Mouse (Mus musculus): Measurements from ENCODE around the gene Gpr12. TPM values are rescaled to one million over a fixed set of nuclear protein-coding genes. Genes with fewer than 3 reads are reported as not detected.
A peak's percentile ranks its signal among the peaks of the same experiment; 100 is the strongest.
"Not testable (repeated sequence)": the region's sequence is repeated elsewhere in the genome, so short reads cannot be mapped to it uniquely, and the experiment has no call there.

The Gpr12 gene
- polyA plus RNA-seq, 1 experiment, result 1.0 TPM

- no peak overlapping the region for H3K27ac ChIP-seq (ENCODE audit: control insufficient read depth, insufficient read depth, low read depth, low read length, poor library complexity)
- no peaks in the 10 kb centered on the region for H3K4me1 ChIP-seq (ENCODE audit: control insufficient read depth, insufficient read depth, low read length)
- 48% methylated on average over 8 of the region's 8 CpGs for whole genome bisulfite sequencing
- H3K4me3 ChIP-seq (replicated peaks; ENCODE audit: control insufficient read depth, low read depth, low read length), result no peak overlapping the region
- TF ChIP-seq POLR2A (IDR thresholded peaks at IDR 0.05; ENCODE audit: borderline replicate concordance, control insufficient read depth, low read depth, low read length), result no peak
- no peak for TF ChIP-seq CTCF (IDR thresholded peaks at IDR 0.05; ENCODE audit: control insufficient read depth, insufficient read depth, low read length)
Observed at GRCm38 (mm10) chr5:146611009-146611408, 26.0 kb upstream of the Gpr12 start.

- Histone ChIP-seq H3K27ac (ENCODE audit: control insufficient read depth, insufficient read depth, low read depth, low read length, poor library complexity) (no peak overlapping the region), H3K4me3 (replicated peaks; ENCODE audit: control insufficient read depth, low read depth, low read length) (no peak overlapping the region), H3K4me1 (ENCODE audit: control insufficient read depth, insufficient read depth, low read length) (no peaks in the 10 kb centered on the region)
- TF ChIP-seq CTCF (IDR thresholded peaks at IDR 0.05; ENCODE audit: control insufficient read depth, insufficient read depth, low read length), result no peak
- no peak for TF ChIP-seq POLR2A (IDR thresholded peaks at IDR 0.05; ENCODE audit: borderline replicate concordance, control insufficient read depth, low read depth, low read length)
- 66% methylated on average over 10 of the region's 10 CpGs for WGBS
Observed at GRCm38 (mm10) chr5:146609646-146610045, 24.6 kb upstream of the Gpr12 start.

- Histone ChIP-seq H3K27ac (ENCODE audit: control insufficient read depth, insufficient read depth, low read depth, low read length, poor library complexity) (no peak overlapping the region), H3K4me1 (ENCODE audit: control insufficient read depth, insufficient read depth, low read length) (no peaks in the 10 kb centered on the region), H3K4me3 (replicated peaks; ENCODE audit: control insufficient read depth, low read depth, low read length) (no peak overlapping the region)
- TF ChIP-seq CTCF (IDR thresholded peaks at IDR 0.05; ENCODE audit: control insufficient read depth, insufficient read depth, low read length), result no peak
- 58% methylated on average over 5 of the region's 5 CpGs for WGBS
Observed at GRCm38 (mm10) chr5:146607816-146608215, 22.8 kb upstream of the Gpr12 start.

- Histone ChIP-seq H3K4me1 (ENCODE audit: control insufficient read depth, insufficient read depth, low read length) (no peaks in the 10 kb centered on the region), H3K27ac (ENCODE audit: control insufficient read depth, insufficient read depth, low read depth, low read length, poor library complexity) (no peak overlapping the region), H3K4me3 (replicated peaks; ENCODE audit: control insufficient read depth, low read depth, low read length) (no peak overlapping the region)
- TF ChIP-seq POLR2A (IDR thresholded peaks at IDR 0.05; ENCODE audit: borderline replicate concordance, control insufficient read depth, low read depth, low read length) (no peak), CTCF (IDR thresholded peaks at IDR 0.05; ENCODE audit: control insufficient read depth, insufficient read depth, low read length) (no peak)
- WGBS, result 86% methylated on average over 5 of the region's 5 CpGs
Observed at GRCm38 (mm10) chr5:146606895-146607294, 21.9 kb upstream of the Gpr12 start.

- no peak for TF ChIP-seq POLR2A (IDR thresholded peaks at IDR 0.05; ENCODE audit: borderline replicate concordance, control insufficient read depth, low read depth, low read length)
- no peak for TF ChIP-seq CTCF (IDR thresholded peaks at IDR 0.05; ENCODE audit: control insufficient read depth, insufficient read depth, low read length)
Observed at GRCm38 (mm10) chr5:146606221-146606620, 21.2 kb upstream of the Gpr12 start.

GRCm38 (mm10) chr5:146599970-146600369, 14.9 kb upstream of the Gpr12 start:
- TF ChIP-seq POLR2A (IDR thresholded peaks at IDR 0.05; ENCODE audit: borderline replicate concordance, control insufficient read depth, low read depth, low read length) (no peak), CTCF (IDR thresholded peaks at IDR 0.05; ENCODE audit: control insufficient read depth, insufficient read depth, low read length) (no peak)
- Histone ChIP-seq H3K4me3 (replicated peaks; ENCODE audit: control insufficient read depth, low read depth, low read length) (no peak overlapping the region), H3K4me1 (ENCODE audit: control insufficient read depth, insufficient read depth, low read length) (peaks cover 3% of the 10 kb centered on the region), H3K27ac (ENCODE audit: control insufficient read depth, insufficient read depth, low read depth, low read length, poor library complexity) (no peak overlapping the region)
- 81% methylated on average over 5 of the region's 5 CpGs for WGBS

More at GRCm38 (mm10) chr5:146606221-146606620, 21.2 kb upstream of the Gpr12 start:
- Histone ChIP-seq H3K4me1 (ENCODE audit: control insufficient read depth, insufficient read depth, low read length) (no peaks in the 10 kb centered on the region), H3K27ac (ENCODE audit: control insufficient read depth, insufficient read depth, low read depth, low read length, poor library complexity) (no peak overlapping the region), H3K4me3 (replicated peaks; ENCODE audit: control insufficient read depth, low read depth, low read length) (no peak overlapping the region)
- WGBS, result 49% methylated on average over 5 of the region's 5 CpGs

- not testable (repeated sequence) for H3K4me1 ChIP-seq (ENCODE audit: control insufficient read depth, insufficient read depth, low read length); H3K4me3 ChIP-seq (replicated peaks; ENCODE audit: control insufficient read depth, low read depth, low read length); H3K27ac ChIP-seq (ENCODE audit: control insufficient read depth, insufficient read depth, low read depth, low read length, poor library complexity)
- WGBS, result 83% methylated on average over 7 of the region's 7 CpGs
Observed at GRCm38 (mm10) chr5:146599216-146599615, 14.2 kb upstream of the Gpr12 start.

GRCm38 (mm10) chr5:146598215-146599119, 13.4 kb upstream of the Gpr12 start:
- Histone ChIP-seq H3K4me3 (replicated peaks; ENCODE audit: control insufficient read depth, low read depth, low read length) (no peak overlapping the region), H3K27ac (ENCODE audit: control insufficient read depth, insufficient read depth, low read depth, low read length, poor library complexity) (no peak overlapping the region), H3K4me1 (ENCODE audit: control insufficient read depth, insufficient read depth, low read length) (peaks cover 3% of the 10 kb centered on the region)
- WGBS, result 85% methylated on average over 27 of the region's 27 CpGs
- TF ChIP-seq CTCF (IDR thresholded peaks at IDR 0.05; ENCODE audit: control insufficient read depth, insufficient read depth, low read length), result no peak
- no peak for TF ChIP-seq POLR2A (IDR thresholded peaks at IDR 0.05; ENCODE audit: borderline replicate concordance, control insufficient read depth, low read depth, low read length)

- H3K4me1 ChIP-seq (ENCODE audit: control insufficient read depth, insufficient read depth, low read length), result peaks cover 3% of the 10 kb centered on the region
- H3K4me3 ChIP-seq (replicated peaks; ENCODE audit: control insufficient read depth, low read depth, low read length), result no peak overlapping the region
- WGBS, result 56% methylated on average over 10 of the region's 10 CpGs
- TF ChIP-seq CTCF (IDR thresholded peaks at IDR 0.05; ENCODE audit: control insufficient read depth, insufficient read depth, low read length), result no peak
- TF ChIP-seq POLR2A (IDR thresholded peaks at IDR 0.05; ENCODE audit: borderline replicate concordance, control insufficient read depth, low read depth, low read length), result no peak
- H3K27ac ChIP-seq (ENCODE audit: control insufficient read depth, insufficient read depth, low read depth, low read length, poor library complexity), result peak overlapping the region; percentile 43
Observed at GRCm38 (mm10) chr5:146597503-146597874, 12.4 kb upstream of the Gpr12 start.

Measured in bone marrow, adult 2 months (tissue).